Mouse (Mus musculus) lung, embryonic 15.5 days (tissue): ENCODE data around the gene Dscam. TPM values are rescaled to one million over a fixed set of nuclear protein-coding genes. Genes with fewer than 3 reads are reported as not detected.

Experiments
- ATAC-seq: fragments of 200-750 bp; cut with Nextera tagmentation; 2 replicates; pipeline ENCODE4 v1.8.0; 2017; ENCODE audit warnings: moderate number of reproducible peaks, borderline replicate concordance; ENCODE audit not compliant: low FRiP score, low TSS enrichment; ENCODE audit errors: extremely low read depth
- H3K27ac ChIP-seq: fragments of 300-500 bp; sonication (generic); 2 replicates; pipeline ENCODE4 v1.5.1; 2015; ENCODE audit warnings: moderate library complexity, mild to moderate bottlenecking, inconsistent platforms
- H3K27me3 ChIP-seq: fragments of 300-500 bp; sonication (generic); 2 replicates; pipeline ENCODE4 v1.6.1; 2015; ENCODE audit warnings: inconsistent platforms
- H3K36me3 ChIP-seq: fragments of 300-500 bp; sonication (generic); 2 replicates; pipeline ENCODE4 v1.6.1; 2015; ENCODE audit warnings: inconsistent platforms
- H3K4me1 ChIP-seq: fragments of 300-500 bp; sonication (generic); 2 replicates; pipeline ENCODE4 v1.6.1; 2015; ENCODE audit warnings: inconsistent platforms
- H3K4me2 ChIP-seq: fragments of 300-500 bp; sonication (generic); 2 replicates; pipeline ENCODE4 v1.6.1; 2015; ENCODE audit warnings: inconsistent platforms, mild to moderate bottlenecking, moderate library complexity
- H3K4me3 ChIP-seq: fragments of 300-500 bp; sonication (generic); 2 replicates; pipeline ENCODE4 v1.5.1; 2015; ENCODE audit warnings: mild to moderate bottlenecking, inconsistent platforms
- H3K9ac ChIP-seq: fragments of 300-500 bp; sonication (generic); 2 replicates; pipeline ENCODE4 v1.6.1; 2015; ENCODE audit warnings: inconsistent platforms
- H3K9me3 ChIP-seq: fragments of 300-500 bp; sonication (generic); 2 replicates; pipeline ENCODE4 v1.6.1; 2016; ENCODE audit warnings: inconsistent platforms
- WGBS: fragments of 180-500 bp; shearing (Covaris S2); methylation state at CpG from one replicate; pipeline ENCODE4 v1.1.7; 2015; 5-methylcytosine and 5-hydroxymethylcytosine counted together
- polyA plus RNA-seq: library from polyadenylated mRNA; unstranded; fragments of >200 nt; fragmentation: Nextera tagmentation; extraction: Ambion mirVana; gene quantifications from 2 replicates; pipeline ENCODE4 v1.2.1, GENCODE M21; 2015

The Dscam gene
- polyA plus RNA-seq, 1 experiment from 2014 or later = not detected

DNA sequence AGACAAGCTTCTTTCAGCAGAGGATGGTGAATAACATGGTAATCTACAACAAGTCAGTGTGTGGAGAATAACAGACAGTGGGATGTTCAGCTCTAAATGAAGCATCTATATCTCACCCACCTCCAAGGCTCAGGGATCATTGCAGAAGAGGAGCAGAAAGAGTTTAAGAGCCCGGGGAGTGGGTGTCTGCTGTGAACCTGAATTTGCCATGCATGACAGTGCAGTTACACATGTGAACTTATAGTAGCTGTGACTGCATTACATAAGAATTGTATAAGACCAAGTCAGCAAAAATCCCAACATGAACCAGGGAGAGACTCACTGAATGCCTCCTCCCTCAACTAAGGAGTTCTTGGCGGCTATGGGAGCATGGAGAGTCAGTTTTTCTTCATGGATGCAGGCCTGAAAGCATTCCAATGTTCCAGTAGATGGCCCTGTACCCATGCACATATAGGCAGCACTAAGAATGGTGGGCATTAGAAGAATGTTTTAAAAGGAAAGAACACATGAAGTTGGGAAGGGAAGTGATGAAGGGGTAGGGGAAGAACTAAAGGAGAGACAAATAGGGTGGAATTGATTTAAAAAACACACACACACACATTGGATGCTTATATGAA is 417.3 kb downstream of the Dscam start:
- 65% methylated on average over 2 of the region's 2 CpGs for WGBS

DNA sequence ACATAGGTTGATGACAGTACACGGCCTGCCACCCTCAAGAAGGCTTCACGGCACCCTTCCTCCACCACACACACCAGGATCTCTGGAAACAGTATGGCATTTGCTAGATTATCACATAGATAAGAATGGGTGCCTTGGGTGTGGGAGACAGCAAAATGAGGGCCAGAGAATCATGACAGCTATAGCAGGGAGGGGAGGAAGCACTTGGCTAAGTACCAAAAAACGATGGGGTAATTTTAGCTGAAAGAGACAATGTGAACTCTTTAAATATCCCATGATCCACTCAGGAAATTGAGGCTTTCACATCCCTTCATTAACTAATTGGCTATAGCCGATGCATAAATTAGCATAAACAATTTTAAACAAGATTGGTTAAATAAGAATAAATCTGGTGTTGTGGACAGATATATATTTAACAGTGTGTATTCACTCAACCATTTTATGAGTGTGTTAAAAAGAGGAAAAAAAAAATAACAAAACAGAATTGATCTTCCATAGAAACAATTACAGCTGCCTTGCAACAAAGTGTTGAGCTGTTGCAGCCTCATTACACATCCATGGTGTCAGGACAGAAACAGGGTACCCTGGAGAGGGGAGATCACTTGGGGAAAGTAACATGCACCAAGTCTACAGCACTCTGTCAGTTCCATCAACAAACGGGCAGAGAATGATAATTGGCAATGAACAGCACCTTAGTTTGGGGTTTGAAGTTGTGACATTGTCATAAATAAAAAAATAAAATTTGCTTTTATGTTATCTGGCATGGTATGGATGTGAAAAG is 427.9 kb downstream of the Dscam start:
- Histone ChIP-seq H3K36me3 (no peaks in the 10 kb centered on the region), H3K27ac (no peak overlapping the region), H3K9ac (no peak overlapping the region), H3K9me3 (no peaks in the 10 kb centered on the region), H3K27me3 (no peaks in the 10 kb centered on the region), H3K4me1 (no peaks in the 10 kb centered on the region), H3K4me3 (no peak overlapping the region), H3K4me2 (no peak overlapping the region)
- WGBS = 64% methylated on average over 5 of the region's 5 CpGs
- no peak for ATAC-seq

More for the DNA sequence above, 417.3 kb downstream of the Dscam start:
- Histone ChIP-seq H3K9me3 (no peaks in the 10 kb centered on the region), H3K4me1 (no peaks in the 10 kb centered on the region), H3K27me3 (no peaks in the 10 kb centered on the region), H3K9ac (no peak overlapping the region), H3K27ac (no peak overlapping the region), H3K36me3 (no peaks in the 10 kb centered on the region), H3K4me2 (no peak overlapping the region), H3K4me3 (no peak overlapping the region)
- no peak for ATAC-seq

DNA sequence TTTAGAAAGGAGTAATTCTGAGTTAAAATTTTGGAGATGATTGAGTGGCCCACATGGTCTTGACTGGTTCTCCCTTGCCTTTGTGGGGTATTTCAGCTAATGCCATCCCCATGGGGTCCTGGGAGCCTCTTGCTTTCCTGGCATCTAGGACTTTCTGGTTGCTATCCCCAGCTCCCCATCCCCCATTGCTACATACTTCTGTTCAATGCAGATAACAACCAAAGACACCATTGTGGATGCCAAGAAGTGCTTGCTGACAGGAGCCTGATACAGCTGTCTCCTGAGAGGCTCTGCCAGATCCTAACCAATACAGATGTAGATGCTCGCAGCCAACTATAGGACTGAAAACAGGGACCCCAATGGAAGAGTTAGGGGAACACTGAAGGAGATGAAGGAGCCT is 429.2 kb downstream of the Dscam start:
- Histone ChIP-seq H3K36me3 (no peaks in the 10 kb centered on the region), H3K27me3 (no peaks in the 10 kb centered on the region), H3K9ac (no peak overlapping the region), H3K9me3 (no peaks in the 10 kb centered on the region), H3K27ac (no peak overlapping the region), H3K4me1 (no peaks in the 10 kb centered on the region), H3K4me3 (no peak overlapping the region), H3K4me2 (no peak overlapping the region)
- WGBS = 52% methylated on average over 1 of the region's 1 CpGs
- ATAC-seq = no peak

DNA sequence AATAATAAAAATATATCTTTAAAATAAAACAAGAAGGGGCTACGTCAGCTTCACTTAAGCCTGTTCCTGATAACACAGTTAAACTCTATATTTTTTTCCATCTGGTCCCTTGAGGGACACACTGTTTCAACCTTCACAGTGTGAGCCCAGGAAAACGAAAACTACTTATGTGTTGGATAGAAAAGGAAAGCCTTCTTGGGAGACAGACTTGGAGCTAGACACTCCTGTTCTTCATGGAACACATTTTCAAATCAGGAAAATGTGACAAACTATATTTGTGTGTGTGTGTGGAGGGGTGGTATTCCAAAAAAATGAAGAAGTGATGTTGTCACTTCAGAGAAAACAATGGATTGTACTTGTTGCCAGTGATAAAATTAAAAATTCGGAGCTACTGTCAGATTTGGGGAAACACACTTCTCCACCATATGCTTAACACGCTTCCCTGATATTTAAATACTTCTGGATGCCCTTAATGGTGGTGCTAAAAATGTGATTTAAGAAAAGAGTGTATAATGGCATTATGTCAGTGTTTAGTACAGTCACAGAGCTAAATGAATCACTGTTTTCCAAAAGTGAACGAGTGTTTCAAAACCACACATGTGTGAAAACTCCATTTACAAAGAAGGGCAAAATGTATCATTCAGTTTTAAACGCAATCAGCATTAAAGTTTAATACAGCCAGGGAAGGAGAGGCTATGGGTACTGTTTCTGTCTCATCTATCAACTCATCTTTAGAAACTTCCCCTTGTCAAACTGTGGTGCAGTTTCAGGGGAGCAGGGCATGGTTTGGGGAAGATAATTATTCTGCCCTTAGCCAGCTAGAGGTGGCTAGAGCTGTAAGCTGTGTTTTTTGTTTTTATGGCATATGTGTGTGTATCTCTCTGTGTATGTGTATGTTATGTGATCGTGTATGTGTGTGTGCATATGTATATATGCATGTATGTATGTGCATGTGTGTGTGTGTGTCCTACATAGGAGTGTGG is 430.2 kb downstream of the Dscam start:
- Histone ChIP-seq H3K9ac (no peak overlapping the region), H3K4me2 (no peak overlapping the region), H3K4me1 (no peaks in the 10 kb centered on the region), H3K27me3 (no peaks in the 10 kb centered on the region), H3K4me3 (no peak overlapping the region), H3K36me3 (no peaks in the 10 kb centered on the region), H3K27ac (no peak overlapping the region), H3K9me3 (no peaks in the 10 kb centered on the region)
- WGBS = 71% methylated on average over 7 of the region's 7 CpGs
- ATAC-seq = no peak

DNA sequence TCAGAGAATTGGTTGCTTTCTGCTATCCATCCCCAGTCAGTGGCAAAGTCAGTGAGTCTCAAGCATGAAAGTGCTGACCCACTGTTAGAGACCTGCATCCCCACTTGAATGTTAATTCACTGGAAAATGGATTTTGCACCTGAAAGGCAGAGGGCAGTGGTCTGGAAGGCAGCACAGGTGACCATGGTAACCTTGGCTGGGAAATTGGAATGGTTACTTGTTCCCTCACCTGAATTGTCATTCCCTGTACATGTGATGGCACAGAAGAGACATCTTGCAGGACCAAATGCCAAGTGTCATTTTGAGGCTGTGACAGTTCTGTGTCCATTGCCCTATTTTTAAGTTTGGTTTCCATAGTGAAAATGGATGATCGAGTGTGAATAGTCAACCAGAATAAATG is 434.1 kb downstream of the Dscam start:
- no peaks in the 10 kb centered on the region for H3K36me3 ChIP-seq
- no peak overlapping the region for H3K27ac ChIP-seq
- WGBS = 80% methylated on average over 1 of the region's 1 CpGs
- no peaks in the 10 kb centered on the region for H3K4me1 ChIP-seq
- no peak overlapping the region for H3K4me2 ChIP-seq
- H3K9me3 ChIP-seq = no peaks in the 10 kb centered on the region
- ATAC-seq = no peak
- no peak overlapping the region for H3K9ac ChIP-seq
- no peaks in the 10 kb centered on the region for H3K27me3 ChIP-seq
- no peak overlapping the region for H3K4me3 ChIP-seq

DNA sequence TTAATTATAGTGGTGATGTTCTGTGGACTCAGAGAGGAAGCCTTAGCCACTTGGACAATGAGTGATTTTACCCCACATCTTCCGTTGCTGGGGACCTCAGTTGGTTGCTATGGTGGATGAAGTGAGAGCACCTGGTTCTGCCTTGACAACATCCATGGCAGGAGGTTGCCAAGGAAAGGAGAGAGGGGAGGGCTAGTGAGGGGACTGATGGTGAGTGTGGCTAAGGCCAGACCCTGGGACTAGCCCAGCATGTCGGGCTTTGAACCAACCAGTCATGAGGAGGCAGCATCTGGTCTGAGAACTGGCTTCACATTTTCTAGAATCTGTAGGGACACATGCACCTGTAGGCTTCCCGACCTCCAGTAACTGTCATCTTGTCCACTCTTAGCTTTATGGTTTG is 439.7 kb downstream of the Dscam start:
- no peak for ATAC-seq
- no peaks in the 10 kb centered on the region for H3K9me3 ChIP-seq
- H3K4me2 ChIP-seq = no peak overlapping the region
- H3K4me1 ChIP-seq = no peaks in the 10 kb centered on the region
- no peaks in the 10 kb centered on the region for H3K36me3 ChIP-seq
- H3K9ac ChIP-seq = no peak overlapping the region
- no peaks in the 10 kb centered on the region for H3K27me3 ChIP-seq
- WGBS = 69% methylated on average over 3 of the region's 3 CpGs
- H3K27ac ChIP-seq = no peak overlapping the region
- no peak overlapping the region for H3K4me3 ChIP-seq

DNA sequence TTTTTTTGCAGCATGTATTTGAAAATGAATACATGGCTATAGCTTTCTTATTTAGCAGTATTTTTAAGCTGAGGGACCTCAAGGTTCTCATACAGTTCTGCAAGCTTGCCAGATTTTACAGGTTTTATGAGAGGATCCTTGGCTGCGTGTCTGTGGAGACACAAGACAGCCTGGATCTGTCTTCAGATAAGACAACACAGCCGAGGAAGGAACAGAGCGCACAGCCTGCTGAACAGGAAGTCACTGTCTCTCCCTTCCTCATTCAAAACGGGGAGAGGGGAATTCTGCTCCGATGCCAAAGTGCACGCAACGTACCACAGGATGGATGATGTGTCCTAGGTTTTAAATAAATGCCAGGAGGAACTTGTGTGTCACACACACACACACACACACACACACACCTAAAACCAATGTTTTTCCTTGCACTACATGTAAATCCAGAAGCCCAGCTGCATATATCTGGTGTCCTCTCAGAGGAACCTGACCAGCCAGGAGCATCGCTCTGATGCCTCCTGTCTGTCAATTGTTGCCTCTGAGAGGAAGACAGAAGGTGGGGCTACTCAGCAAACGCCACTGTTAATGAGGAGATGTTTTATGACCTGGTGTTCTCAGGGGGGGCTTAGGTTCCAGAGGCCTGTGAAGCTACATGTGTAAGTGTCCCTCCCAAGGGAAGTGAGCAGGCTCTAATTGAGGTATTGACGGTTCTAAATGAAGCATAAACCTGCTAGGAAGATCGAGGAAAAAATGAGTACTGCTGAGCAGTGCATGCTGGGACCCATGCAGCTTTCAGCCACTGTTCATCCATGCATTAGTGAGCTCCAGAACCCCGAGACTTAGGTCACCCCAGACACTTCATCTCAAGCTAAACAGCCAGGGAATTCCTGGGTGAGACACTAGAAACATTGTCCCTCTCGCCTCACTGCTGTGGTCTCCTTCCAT is 442.4 kb downstream of the Dscam start:
- H3K9ac ChIP-seq = no peak overlapping the region
- H3K4me3 ChIP-seq = no peak overlapping the region
- no peak for ATAC-seq
- no peaks in the 10 kb centered on the region for H3K4me1 ChIP-seq
- no peaks in the 10 kb centered on the region for H3K27me3 ChIP-seq
- no peaks in the 10 kb centered on the region for H3K36me3 ChIP-seq
- H3K27ac ChIP-seq = no peak overlapping the region
- H3K9me3 ChIP-seq = no peaks in the 10 kb centered on the region
- no peak overlapping the region for H3K4me2 ChIP-seq
- WGBS = 38% methylated on average over 13 of the region's 13 CpGs

DNA sequence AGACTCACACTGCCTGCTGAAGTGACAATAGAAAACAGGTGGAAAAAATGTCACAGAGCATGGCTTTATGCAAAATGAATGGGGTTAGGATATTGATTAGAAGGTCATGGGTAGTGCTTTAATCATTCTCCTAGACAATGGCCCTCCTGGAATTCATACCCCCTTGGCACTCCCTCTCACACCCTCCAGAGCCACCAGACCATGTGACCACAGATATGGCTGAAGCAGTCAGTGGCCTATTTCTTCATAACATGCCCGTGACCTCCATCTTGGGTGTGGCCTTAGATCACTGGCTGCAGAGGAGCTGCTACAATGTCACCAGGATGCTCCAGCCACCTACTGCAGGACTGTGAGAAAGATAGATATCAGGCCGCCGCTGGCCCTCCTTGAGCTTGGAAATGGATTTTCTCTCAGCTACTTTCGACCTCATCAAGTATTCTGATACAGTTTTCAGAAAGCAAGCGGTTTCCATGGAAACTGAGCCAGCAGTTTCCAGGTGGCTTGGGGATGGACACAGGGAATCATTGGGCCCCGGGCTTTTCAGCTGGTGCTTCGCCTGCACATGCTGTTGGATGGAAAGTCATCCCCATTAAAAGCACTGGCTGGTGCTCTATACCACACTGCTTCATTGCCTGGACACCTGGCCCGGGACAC is 445.4 kb downstream of the Dscam start:
- Histone ChIP-seq H3K4me2 (no peak overlapping the region), H3K27me3 (no peaks in the 10 kb centered on the region), H3K27ac (no peak overlapping the region), H3K4me1 (no peaks in the 10 kb centered on the region), H3K36me3 (no peaks in the 10 kb centered on the region), H3K9me3 (no peaks in the 10 kb centered on the region), H3K9ac (no peak overlapping the region), H3K4me3 (no peak overlapping the region)
- 75% methylated on average over 8 of the region's 8 CpGs for WGBS
- no peak for ATAC-seq

DNA sequence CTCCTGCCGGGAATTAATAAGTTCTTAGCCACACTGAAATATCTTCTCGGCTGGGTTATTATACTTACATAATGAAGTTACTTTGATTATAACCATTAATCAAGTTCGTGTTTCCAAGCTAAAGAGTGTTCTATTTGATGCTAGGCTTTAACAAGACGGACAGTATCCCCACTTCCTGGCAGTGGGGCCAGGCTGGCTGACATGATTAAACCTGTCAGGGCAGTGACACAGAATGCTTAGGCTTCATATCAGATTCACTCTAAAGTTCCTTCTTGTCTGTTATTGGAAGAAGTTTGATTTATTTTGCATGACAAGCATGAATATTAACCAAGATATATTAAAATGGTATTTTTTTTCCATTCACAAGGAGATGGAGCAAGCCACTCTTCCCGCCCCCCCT is 446.0 kb downstream of the Dscam start:
- WGBS = 53% methylated on average over 5 of the region's 5 CpGs
- ATAC-seq = no peak

DNA sequence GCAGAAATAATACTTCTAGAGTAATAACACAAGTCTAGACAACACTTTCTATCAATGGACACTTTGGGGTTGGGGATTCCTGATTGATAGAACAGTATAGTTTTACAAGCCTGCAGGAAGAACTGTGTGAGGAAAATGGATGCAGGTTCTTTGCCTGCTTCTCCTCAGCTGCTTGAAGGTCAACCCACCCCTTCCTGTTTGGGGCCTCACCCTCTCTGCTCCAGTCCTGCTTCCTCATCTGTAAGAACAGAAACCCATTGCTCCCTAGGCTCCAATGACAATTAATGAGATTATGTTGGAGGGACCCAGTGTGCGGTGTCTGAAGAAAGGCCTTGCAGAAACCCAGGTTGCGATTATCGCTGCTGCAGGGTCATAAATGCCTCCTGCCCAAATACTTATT is 446.4 kb downstream of the Dscam start:
- no peak overlapping the region for H3K4me3 ChIP-seq
- ATAC-seq = no peak
- no peak overlapping the region for H3K9ac ChIP-seq
- no peak overlapping the region for H3K4me2 ChIP-seq
- 93% methylated on average over 3 of the region's 3 CpGs for WGBS
- H3K27ac ChIP-seq = no peak overlapping the region
- no peaks in the 10 kb centered on the region for H3K27me3 ChIP-seq
- no peaks in the 10 kb centered on the region for H3K9me3 ChIP-seq
- no peaks in the 10 kb centered on the region for H3K36me3 ChIP-seq
- H3K4me1 ChIP-seq = no peaks in the 10 kb centered on the region

More for the DNA sequence above, 446.0 kb downstream of the Dscam start:
- H3K4me1 ChIP-seq = no peaks in the 10 kb centered on the region
- H3K36me3 ChIP-seq = no peaks in the 10 kb centered on the region
- no peak overlapping the region for H3K27ac ChIP-seq
- H3K9me3 ChIP-seq = no peaks in the 10 kb centered on the region
- no peak overlapping the region for H3K4me3 ChIP-seq
- H3K9ac ChIP-seq = no peak overlapping the region
- H3K4me2 ChIP-seq = no peak overlapping the region
- H3K27me3 ChIP-seq = no peaks in the 10 kb centered on the region
